Mouse (Mus musculus): ENCODE data around the gene Nim1k. TPM values are rescaled to one million over a fixed set of nuclear protein-coding genes. Genes with fewer than 3 reads are reported as not detected.

Nim1k gene
- 0.31 TPM for polyA plus RNA-seq (2015; fragmentation: Illumina TruSeq; extraction: RNeasy Lipid Tissue Mini Kit (QIAGEN cat#74804); ENCODE audit: insufficient read depth, low read depth, low replicate concordance)

GRCm38 (mm10) chr13:119755681-119756471 lies at the start of gene Nim1k:
TSS of gene Nim1k (minus strand) at chr13:119755882.

GRCm38 (mm10) chr13:119790761-119791579 lies 35.3 kb upstream of the Nim1k start, which contains the start of gene Zfp131:
TSS of gene Zfp131 (minus strand) at chr13:119790889.

GRCm38 (mm10) chr13:119690039-119690728 lies 65.5 kb downstream of the Nim1k start, which contains the start of gene Hmgcs1:
TSS of gene Hmgcs1 (plus strand) at chr13:119690379.

Other genes starting within 250 kb of the Nim1k start
- 0.63 TPM for gene Ccl28, start 132.1 kb downstream of the Nim1k start, polyA plus RNA-seq (2015; fragmentation: Illumina TruSeq; extraction: RNeasy Lipid Tissue Mini Kit (QIAGEN cat#74804); ENCODE audit: insufficient read depth, low read depth, low replicate concordance)
- gene Hmgcs1, start 65.5 kb downstream of the Nim1k start, polyA plus RNA-seq (2015; fragmentation: Illumina TruSeq; extraction: RNeasy Lipid Tissue Mini Kit (QIAGEN cat#74804); ENCODE audit: insufficient read depth, low read depth, low replicate concordance) = 9.8 TPM
- gene Zfp131, start 35.0 kb upstream of the Nim1k start, polyA plus RNA-seq (2015; fragmentation: Illumina TruSeq; extraction: RNeasy Lipid Tissue Mini Kit (QIAGEN cat#74804); ENCODE audit: insufficient read depth, low read depth, low replicate concordance) = 5.7 TPM
- gene AF067063, start 74.3 kb upstream of the Nim1k start, polyA plus RNA-seq (2015; fragmentation: Illumina TruSeq; extraction: RNeasy Lipid Tissue Mini Kit (QIAGEN cat#74804); ENCODE audit: insufficient read depth, low read depth, low replicate concordance) = not detected
- not detected for gene D13Ertd608e, start 80.1 kb upstream of the Nim1k start, polyA plus RNA-seq (2015; fragmentation: Illumina TruSeq; extraction: RNeasy Lipid Tissue Mini Kit (QIAGEN cat#74804); ENCODE audit: insufficient read depth, low read depth, low replicate concordance)
- gene Tcstv1, start 138.9 kb upstream of the Nim1k start, polyA plus RNA-seq (2015; fragmentation: Illumina TruSeq; extraction: RNeasy Lipid Tissue Mini Kit (QIAGEN cat#74804); ENCODE audit: insufficient read depth, low read depth, low replicate concordance) = not detected
- not detected for gene Gm21761, start 173.4 kb upstream of the Nim1k start, polyA plus RNA-seq (2015; fragmentation: Illumina TruSeq; extraction: RNeasy Lipid Tissue Mini Kit (QIAGEN cat#74804); ENCODE audit: insufficient read depth, low read depth, low replicate concordance)
- gene B020031M17Rik, start 194.9 kb upstream of the Nim1k start, polyA plus RNA-seq (2015; fragmentation: Illumina TruSeq; extraction: RNeasy Lipid Tissue Mini Kit (QIAGEN cat#74804); ENCODE audit: insufficient read depth, low read depth, low replicate concordance) = not detected

Measured in pancreas, adult 10 weeks (tissue).